ENCODE assay signal across 8 mouse cellular contexts in the genomic region with DNA sequence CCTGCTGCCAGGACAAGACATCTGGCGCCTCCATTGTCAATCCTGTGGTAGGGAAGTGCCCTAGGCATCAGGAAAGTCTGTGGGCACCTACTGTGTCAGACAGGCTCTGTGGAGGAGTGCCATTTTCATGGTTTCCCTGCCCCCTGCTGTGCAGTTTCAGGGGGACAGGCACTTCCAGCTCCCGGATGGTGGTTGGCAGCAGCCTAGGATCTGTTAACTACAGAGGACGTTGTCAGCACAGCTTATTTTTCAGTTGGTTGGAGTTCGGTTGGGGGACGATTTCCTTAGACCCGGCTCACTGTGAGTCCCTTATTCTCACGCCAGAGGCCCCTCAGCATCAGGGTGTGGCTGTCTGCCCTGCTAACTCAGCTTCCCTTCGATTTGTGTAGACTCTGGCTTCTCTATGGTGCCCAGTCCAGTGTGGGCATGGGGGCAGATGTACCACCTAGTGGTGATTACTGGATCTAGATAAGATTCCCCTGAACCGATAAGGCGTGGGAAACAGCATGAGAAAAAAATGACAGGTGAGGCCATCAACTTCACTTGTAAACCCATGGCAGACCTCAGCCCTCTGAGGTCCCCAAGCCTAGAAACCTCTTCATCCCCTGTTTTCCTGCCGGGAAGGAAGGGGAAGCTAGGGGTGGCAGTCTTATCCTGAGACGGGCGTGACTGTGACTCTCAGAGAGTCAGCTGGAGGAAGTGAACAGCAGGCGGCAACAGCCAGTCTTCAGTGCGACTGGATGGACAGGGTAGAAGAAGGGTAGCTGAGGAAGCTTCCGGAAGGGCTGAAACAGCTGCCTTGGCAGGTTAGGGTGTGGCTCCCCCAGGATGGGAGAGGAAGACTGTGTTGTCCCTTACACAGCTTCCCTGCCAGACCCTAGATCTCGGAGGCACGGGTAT. TPM values are rescaled to one million over a fixed set of nuclear protein-coding genes. Genes with fewer than 3 reads are reported as not detected.
DNase-seq lines count a peak whose midpoint lies in the region; ATAC-seq and TF ChIP-seq lines count a peak whose summit lies in the region.

No protein-coding gene starts in this region.

- peak overlapping the region; percentile 10; the same call in 1 of the 2 replicates for H3K4me2 ChIP-seq in heart, embryonic 16.5 days (ENCODE audit: low read depth, low read length)
- peak overlapping the region; percentile 24; the same call in 1 of the 2 replicates for H3K4me2 ChIP-seq in limb, embryonic 13.5 days (replicated peaks)
- 0 out of 2 replicates have a peak overlapping the region, but pooled peaks have one; percentile 4 for H3K4me2 ChIP-seq in midbrain, embryonic 13.5 days (replicated peaks)

- no peaks in the 10 kb centered on the region for H3K36me3 ChIP-seq in heart, embryonic 16.5 days (ENCODE audit: control insufficient read depth, insufficient read depth)
- peaks cover 17% of the 10 kb centered on the region for H3K36me3 ChIP-seq in limb, embryonic 13.5 days
- peaks cover 15% of the 10 kb centered on the region for H3K36me3 ChIP-seq in midbrain, embryonic 13.5 days

- WGBS in heart, embryonic 16.5 days, result 39% methylated on average over 18 of the region's 18 CpGs
- WGBS in limb, embryonic 13.5 days, result 58% methylated on average over 18 of the region's 18 CpGs
- 67% methylated on average over 18 of the region's 18 CpGs for WGBS in midbrain, embryonic 13.5 days

- DNase-seq in layer of hippocampus, adult 2 months (ENCODE audit: low spot score in 2 of 2), result no peak
- no peak for DNase-seq in layer of hippocampus, adult 11-12 months (ENCODE audit: low spot score)
- no peak for DNase-seq in embryo, embryonic 10.5 days (ENCODE audit: low spot score)
- DNase-seq in urinary bladder, postnatal 4 days (ENCODE audit: low spot score in 2 of 2), result no peak

- H3K27ac ChIP-seq in layer of hippocampus, adult 2 months, result peak overlapping the region; percentile 81
- peak overlapping the region; percentile 92 for H3K27ac ChIP-seq in brown adipose tissue, adult 24 weeks (replicated peaks; ENCODE audit: low read depth, low read length)
- H3K27ac ChIP-seq in heart, embryonic 16.5 days (ENCODE audit: low read length), result peak overlapping the region; percentile 90
- H3K27ac ChIP-seq in limb, embryonic 13.5 days, result peak overlapping the region; percentile 87
- H3K27ac ChIP-seq in midbrain, embryonic 13.5 days, result peak overlapping the region; percentile 41

- 0 out of 2 replicates have a peak, but pooled peaks have one; percentile 10 for ATAC-seq in heart, embryonic 16.5 days (replicated peaks; ENCODE audit: extremely low read depth, insufficient read depth, low FRiP score)
- ATAC-seq in limb, embryonic 13.5 days (ENCODE audit: low FRiP score, low read depth), result no peak
- ATAC-seq in midbrain, embryonic 13.5 days, result 0 out of 2 replicates have a peak, but pooled peaks have one; percentile 20

- H3K4me3 ChIP-seq in layer of hippocampus, adult 2 months, result peak overlapping the region; percentile 2; the same call in 1 of the 2 replicates
- 0 out of 2 replicates have a peak overlapping the region, but pooled peaks have one; percentile 2 for H3K4me3 ChIP-seq in brown adipose tissue, adult 24 weeks (ENCODE audit: insufficient read depth, low read depth, low read length)
- H3K4me3 ChIP-seq in heart, embryonic 16.5 days (ENCODE audit: low read length), result no peak overlapping the region
- H3K4me3 ChIP-seq in limb, embryonic 13.5 days, result no peak overlapping the region
- H3K4me3 ChIP-seq in midbrain, embryonic 13.5 days (replicated peaks), result no peak overlapping the region

- H3K4me1 ChIP-seq in brown adipose tissue, adult 24 weeks (ENCODE audit: control insufficient read depth, insufficient read depth, insufficient read length, low read length), result peaks cover 53% of the 10 kb centered on the region
- H3K4me1 ChIP-seq in heart, embryonic 16.5 days (ENCODE audit: control insufficient read depth, insufficient read depth, low read length), result peaks cover 49% of the 10 kb centered on the region
- H3K4me1 ChIP-seq in limb, embryonic 13.5 days, result peaks cover 41% of the 10 kb centered on the region
- peaks cover 43% of the 10 kb centered on the region for H3K4me1 ChIP-seq in midbrain, embryonic 13.5 days (replicated peaks)

- H3K9ac ChIP-seq in heart, embryonic 16.5 days (ENCODE audit: low read length), result peak overlapping the region; percentile 46; the same call in 1 of the 2 replicates
- H3K9ac ChIP-seq in limb, embryonic 13.5 days, result peak overlapping the region; percentile 57
- no peak overlapping the region for H3K9ac ChIP-seq in midbrain, embryonic 13.5 days (replicated peaks)

- no peaks in the 10 kb centered on the region for H3K27me3 ChIP-seq in heart, embryonic 16.5 days (ENCODE audit: control insufficient read depth, insufficient read depth, low read length)
- no peaks in the 10 kb centered on the region for H3K27me3 ChIP-seq in limb, embryonic 13.5 days
- H3K27me3 ChIP-seq in midbrain, embryonic 13.5 days, result no peaks in the 10 kb centered on the region

- no peaks in the 10 kb centered on the region for H3K9me3 ChIP-seq in heart, embryonic 16.5 days (replicated peaks; ENCODE audit: control insufficient read depth, low read length)
- no peaks in the 10 kb centered on the region for H3K9me3 ChIP-seq in limb, embryonic 13.5 days
- no peaks in the 10 kb centered on the region for H3K9me3 ChIP-seq in midbrain, embryonic 13.5 days

- TF ChIP-seq CTCF in layer of hippocampus, adult 2 months (conservative IDR thresholded peaks at IDR 0.05), result peak; percentile 70

RNA-seq across cellular contexts. Expression of gene Gm10277, which starts 3.5 kb away (rescaled TPM):
- not detected for total RNA-seq in layer of hippocampus, adult 2 months (2021)
- not detected in 2 replicates for polyA plus RNA-seq in brown adipose tissue, adult 24 weeks (2012; ENCODE audit: insufficient read depth, insufficient read length, missing spikeins)
- polyA plus RNA-seq in heart, embryonic 16.5 days (2015; fragmentation: Nextera tagmentation; extraction: Ambion mirVana), result 1.2 and 1.3 TPM in 2 replicates
- polyA plus RNA-seq in limb, embryonic 13.5 days (2015; fragmentation: Nextera tagmentation; extraction: Ambion mirVana), result 1.8 and 2.4 TPM in 2 replicates
- 2.9 and 3.4 TPM in 2 replicates for polyA plus RNA-seq in midbrain, embryonic 13.5 days (2015; fragmentation: Nextera tagmentation; extraction: Ambion mirVana)

RNA-seq across cellular contexts. Expression of gene Myo18a, which starts 21.0 kb away (rescaled TPM):
- total RNA-seq in layer of hippocampus, adult 2 months (2021), result 100 to 1,000 TPM; 137 to 156 TPM
- 17.4 and 18.2 TPM in 2 replicates for polyA plus RNA-seq in brown adipose tissue, adult 24 weeks (2012; ENCODE audit: insufficient read depth, insufficient read length, missing spikeins)
- 104 and 122 TPM in 2 replicates for polyA plus RNA-seq in heart, embryonic 16.5 days (2015; fragmentation: Nextera tagmentation; extraction: Ambion mirVana)
- 33.7 and 40.5 TPM in 2 replicates for polyA plus RNA-seq in limb, embryonic 13.5 days (2015; fragmentation: Nextera tagmentation; extraction: Ambion mirVana)
- 53.2 and 54.4 TPM in 2 replicates for polyA plus RNA-seq in midbrain, embryonic 13.5 days (2015; fragmentation: Nextera tagmentation; extraction: Ambion mirVana)

RNA-seq across cellular contexts. Expression of gene Cryba1, which starts 58.9 kb away (rescaled TPM):
- not detected for total RNA-seq in layer of hippocampus, adult 2 months (2021)
- not detected in 2 replicates for polyA plus RNA-seq in brown adipose tissue, adult 24 weeks (2012; ENCODE audit: insufficient read depth, insufficient read length, missing spikeins)
- not detected in 2 replicates for polyA plus RNA-seq in heart, embryonic 16.5 days (2015; fragmentation: Nextera tagmentation; extraction: Ambion mirVana)
- polyA plus RNA-seq in limb, embryonic 13.5 days (2015; fragmentation: Nextera tagmentation; extraction: Ambion mirVana), result not detected in 2 replicates
- 1.2 and 1.4 TPM in 2 replicates for polyA plus RNA-seq in midbrain, embryonic 13.5 days (2015; fragmentation: Nextera tagmentation; extraction: Ambion mirVana)

Comparison
In these comparisons a context has a peak if more than half of its experiments do, and no peak if none do; other contexts are left out.
1. H3K27ac ChIP-seq: peak in every context shown above with its lines; median percentile 92 in brown adipose tissue, adult 24 weeks; 90 in heart, embryonic 16.5 days; 87 in limb, embryonic 13.5 days; 81 in layer of hippocampus, adult 2 months; 41 in midbrain, embryonic 13.5 days.
2. H3K4me3 ChIP-seq: peak in layer of hippocampus, adult 2 months (single experiment) and brown adipose tissue, adult 24 weeks (single experiment); none in heart, embryonic 16.5 days (single experiment), limb, embryonic 13.5 days (single experiment) and midbrain, embryonic 13.5 days (single experiment).
3. Peak in every context shown above with its lines, with median percentiles within 50 percentile points of each other: H3K4me2 ChIP-seq.